ENCODE assay signal across 25 mouse cellular contexts in the genomic region with DNA sequence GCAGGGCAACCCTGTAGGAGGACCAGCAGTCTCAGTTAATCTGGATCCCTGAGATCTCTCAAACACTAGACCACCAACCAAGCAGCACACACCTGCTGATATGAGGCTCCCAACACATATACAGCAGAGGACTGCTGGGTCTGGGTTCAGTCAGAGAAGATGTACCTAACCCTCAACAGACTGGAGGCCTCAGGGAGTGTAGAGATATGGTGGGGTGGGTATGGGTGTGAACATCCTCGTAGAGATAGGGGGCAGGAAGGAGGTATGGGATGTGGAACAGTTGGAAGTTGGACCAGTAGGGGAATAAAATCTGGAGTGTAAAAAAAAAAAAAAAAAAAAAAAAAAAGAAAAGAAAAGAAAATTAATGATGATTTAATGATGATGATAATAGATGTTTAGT. TPM values are rescaled to one million over a fixed set of nuclear protein-coding genes. Genes with fewer than 3 reads are reported as not detected.
DNase-seq lines count a peak whose midpoint lies in the region; ATAC-seq and TF ChIP-seq lines count a peak whose summit lies in the region.
"Had no signal": no experiment of that assay in that cellular context is flagged by ENCODE, and none has a peak within 500 bp of the region (broad histone marks: within the 10 kb centered on the region; RNA-seq: fewer than 3 reads in every experiment).

No protein-coding gene starts in this region.

- H3K27me3 ChIP-seq in liver, postnatal 0 days (ENCODE audit: insufficient read depth, low read length) = no peaks in the 10 kb centered on the region
- no peaks in the 10 kb centered on the region for H3K27me3 ChIP-seq in liver, embryonic 12.5 days (replicated peaks)
- no peaks in the 10 kb centered on the region for H3K27me3 ChIP-seq in liver, embryonic 14.5 days (ENCODE audit: control insufficient read depth, insufficient read depth, low read length)
- H3K27me3 ChIP-seq in liver, embryonic 16.5 days (ENCODE audit: control insufficient read depth, insufficient read depth, low read depth, low read length) = no peaks in the 10 kb centered on the region
- H3K27me3 ChIP-seq: embryonic facial prominence, embryonic 13.5 days; embryonic facial prominence, embryonic 15.5 days; forebrain, embryonic 12.5 days had no signal

- no peak for TF ChIP-seq EP300 in liver, postnatal 0 days (IDR thresholded peaks at IDR 0.05; ENCODE audit: low read depth)
- TF ChIP-seq EP300 in liver, embryonic 14.5 days (IDR thresholded peaks at IDR 0.05; ENCODE audit: low read depth) = no peak

- H3K4me2 ChIP-seq in liver, postnatal 0 days (ENCODE audit: low read depth, low read length) = no peak overlapping the region
- H3K4me2 ChIP-seq in liver, embryonic 12.5 days = peak overlapping the region; percentile 40
- H3K4me2 ChIP-seq in liver, embryonic 14.5 days (ENCODE audit: low read depth) = peak overlapping the region; percentile 11; the same call in 1 of the 2 replicates
- 0 out of 2 replicates have a peak overlapping the region, but pooled peaks have one; percentile 2 for H3K4me2 ChIP-seq in liver, embryonic 16.5 days (ENCODE audit: low read depth, low read length)
- H3K4me2 ChIP-seq: embryonic facial prominence, embryonic 13.5 days; embryonic facial prominence, embryonic 15.5 days; forebrain, embryonic 12.5 days had no signal

- no peak for ATAC-seq in liver, postnatal 0 days
- peak; percentile 84 for ATAC-seq in liver, embryonic 12.5 days
- ATAC-seq in liver, embryonic 14.5 days (ENCODE audit: insufficient read depth) = peak; percentile 72
- peak; percentile 78 for ATAC-seq in liver, embryonic 16.5 days (ENCODE audit: low read depth)
- ATAC-seq: forebrain, embryonic 14.5 days; forebrain, embryonic 16.5 days had no signal

- no peak overlapping the region for H3K9ac ChIP-seq in liver, postnatal 0 days (replicated peaks)
- H3K9ac ChIP-seq in liver, embryonic 12.5 days = peak overlapping the region; percentile 27; the same call in 1 of the 2 replicates
- no peak overlapping the region for H3K9ac ChIP-seq in liver, embryonic 14.5 days (replicated peaks)
- H3K9ac ChIP-seq in liver, embryonic 16.5 days (ENCODE audit: low read depth, low read length) = no peak overlapping the region
- H3K9ac ChIP-seq: embryonic facial prominence, embryonic 13.5 days; embryonic facial prominence, embryonic 15.5 days; forebrain, embryonic 12.5 days had no signal

- peaks cover 8% of the 10 kb centered on the region for H3K4me1 ChIP-seq in liver, postnatal 0 days (ENCODE audit: insufficient read depth)
- H3K4me1 ChIP-seq in liver, embryonic 12.5 days = peaks cover 28% of the 10 kb centered on the region
- peaks cover 9 to 19% of the 10 kb centered on the region in 2 experiments for H3K4me1 ChIP-seq in liver, embryonic 14.5 days (replicated peaks; ENCODE audit: control insufficient read depth in 2 of 2, insufficient read depth in 2 of 2, low read length in 1 of 2)
- peaks cover 17% of the 10 kb centered on the region for H3K4me1 ChIP-seq in liver, embryonic 16.5 days (ENCODE audit: control insufficient read depth, low read depth, low read length)

- no peak overlapping the region for H3K27ac ChIP-seq in liver, postnatal 0 days (ENCODE audit: low read depth)
- 0 out of 2 replicates have a peak overlapping the region, but pooled peaks have one; percentile 10 for H3K27ac ChIP-seq in liver, embryonic 12.5 days
- H3K27ac ChIP-seq in liver, embryonic 14.5 days = no peak overlapping the region
- H3K27ac ChIP-seq in liver, embryonic 16.5 days (ENCODE audit: low read length) = no peak overlapping the region
- H3K27ac ChIP-seq: embryonic facial prominence, embryonic 13.5 days; embryonic facial prominence, embryonic 15.5 days; forebrain, embryonic 10.5 days; forebrain, embryonic 12.5 days had no signal

- peak; percentile 51 for DNase-seq in liver
- DNase-seq in liver, postnatal 0 days = no peak
- no peak for DNase-seq in liver, embryonic 14.5 days (ENCODE audit: low read depth in 3 of 3, low spot score in 3 of 3)
- DNase-seq in layer of hippocampus, adult 9-11 months = no peak
- no peak for DNase-seq in adrenal gland, adult (ENCODE audit: inconsistent age in 2 of 2, low spot score in 1 of 2)
- DNase-seq in layer of hippocampus, adult 11-12 months (ENCODE audit: low spot score) = no peak
- DNase-seq: adrenal gland, adult 8-10 months; adrenal gland, postnatal 14 days; adrenal gland, postnatal 36 days; cerebellum, adult 11 months; cerebellum, adult 18-20 months; cerebellum, adult 8-10 months; cerebellum, adult 9-11 months; cerebellum, postnatal 14 days; cerebellum, postnatal 36 days; embryo, embryonic 11 days had no signal

- 41% methylated on average over 1 of the region's 1 CpGs for WGBS in liver, postnatal 0 days (ENCODE audit: insufficient replicate concordance)
- 16% methylated on average over 1 of the region's 1 CpGs for WGBS in liver, embryonic 12.5 days (ENCODE audit: insufficient replicate concordance)
- 4% methylated on average over 1 of the region's 1 CpGs for WGBS in liver, embryonic 14.5 days (ENCODE audit: insufficient replicate concordance)
- WGBS in liver, embryonic 16.5 days (ENCODE audit: insufficient replicate concordance) = 25% methylated on average over 1 of the region's 1 CpGs

- H3K4me3 ChIP-seq in liver, postnatal 0 days (ENCODE audit: low read depth, low read length) = no peak overlapping the region
- no peak overlapping the region for H3K4me3 ChIP-seq in liver, embryonic 12.5 days
- no peak overlapping the region for H3K4me3 ChIP-seq in liver, embryonic 14.5 days (ENCODE audit: insufficient read depth in 1 of 2, low read depth in 2 of 2, low read length in 2 of 2)
- H3K4me3 ChIP-seq in liver, embryonic 16.5 days (ENCODE audit: low read depth, low read length) = no peak overlapping the region
- H3K4me3 ChIP-seq: embryonic facial prominence, embryonic 13.5 days; embryonic facial prominence, embryonic 15.5 days; erythroblast, embryonic 14.5 days; forebrain, embryonic 10.5 days; forebrain, embryonic 12.5 days had no signal

- no peaks in the 10 kb centered on the region for H3K9me3 ChIP-seq in liver, postnatal 0 days (ENCODE audit: low read length)
- H3K9me3 ChIP-seq in liver, embryonic 12.5 days (replicated peaks) = no peaks in the 10 kb centered on the region
- H3K9me3 ChIP-seq in liver, embryonic 14.5 days (ENCODE audit: control insufficient read depth, low read length) = no peaks in the 10 kb centered on the region
- H3K9me3 ChIP-seq in liver, embryonic 16.5 days (replicated peaks; ENCODE audit: control insufficient read depth, low read length) = no peaks in the 10 kb centered on the region
- H3K9me3 ChIP-seq: embryonic facial prominence, embryonic 13.5 days; embryonic facial prominence, embryonic 15.5 days; forebrain, embryonic 10.5 days; forebrain, embryonic 12.5 days had no signal

- H3K36me3 ChIP-seq in liver, postnatal 0 days (replicated peaks; ENCODE audit: insufficient read depth, low read length) = no peaks in the 10 kb centered on the region
- no peaks in the 10 kb centered on the region for H3K36me3 ChIP-seq in liver, embryonic 12.5 days
- no peaks in the 10 kb centered on the region for H3K36me3 ChIP-seq in liver, embryonic 14.5 days (replicated peaks; ENCODE audit: control insufficient read depth, insufficient read depth, low read depth)
- H3K36me3 ChIP-seq in liver, embryonic 16.5 days (ENCODE audit: control insufficient read depth, insufficient read depth) = no peaks in the 10 kb centered on the region
- H3K36me3 ChIP-seq: embryonic facial prominence, embryonic 13.5 days; embryonic facial prominence, embryonic 15.5 days; forebrain, embryonic 10.5 days; forebrain, embryonic 12.5 days had no signal

- TF ChIP-seq CTCF in liver, postnatal 0 days (IDR thresholded peaks at IDR 0.05; ENCODE audit: low read depth) = no peak
- no peak for TF ChIP-seq CTCF in liver, embryonic 14.5 days (IDR thresholded peaks at IDR 0.05; ENCODE audit: low read depth)

RNA-seq across cellular contexts. Expression of a gene that starts 5.3 kb away (rescaled TPM):
- polyA plus RNA-seq in liver, postnatal 0 days (2015; fragmentation: Nextera tagmentation; extraction: Ambion mirVana) = 8.8 and 9.3 TPM in 2 replicates
- 36.9 and 37.8 TPM in 2 replicates for polyA plus RNA-seq in liver, embryonic 12.5 days (2016; fragmentation: Nextera tagmentation; extraction: Ambion mirVana)
- 8.9 and 16.5 TPM in 2 replicates for polyA plus RNA-seq in liver, embryonic 14.5 days (2012; rRNA removed)
- 21.0 and 21.1 TPM in 2 replicates for polyA plus RNA-seq in liver, embryonic 14.5 days (2014; fragmentation: Nextera tagmentation; extraction: Ambion mirVana)
- 12.5 and 13.6 TPM in 2 replicates for polyA plus RNA-seq in liver, embryonic 16.5 days (2015; fragmentation: Nextera tagmentation; extraction: Ambion mirVana)
